Mouse (Mus musculus) CH12.LX (cell line): Measurements from ENCODE around the gene Cdh13. TPM values are rescaled to one million over a fixed set of nuclear protein-coding genes. Genes with fewer than 3 reads are reported as not detected.

Source experiments
- DNase-seq: peaks from one replicate; pipeline ENCODE4 v3.0.0-alpha.2; 2013; ENCODE audit errors: extremely low read depth
- H3K27ac ChIP-seq: 2 replicates; pipeline ENCODE4 v1.5.1; 2012; ENCODE audit warnings: low read depth, mild to moderate bottlenecking, control low read depth, moderate library complexity; ENCODE audit not compliant: insufficient read depth
- H3K27me3 ChIP-seq: replicated peaks from 2 replicates; pipeline ENCODE3; 2012; ENCODE audit warnings: inconsistent platforms
- H3K36me3 ChIP-seq, 2 experiments: replicated peaks in 1 of 2; 2 replicates each; pipeline versions ENCODE3 to v1.6.1; 2012; ENCODE audit warnings: inconsistent platforms in 1 of 2, low read length in 1 of 2, mild to moderate bottlenecking in 1 of 2, mixed read lengths in 1 of 2, moderate library complexity in 1 of 2; ENCODE audit not compliant: control insufficient read depth in 1 of 2, insufficient read depth in 1 of 2
- H3K4me1 ChIP-seq, 2 experiments: 2 replicates each; pipeline ENCODE4 v1.6.1; 2012; ENCODE audit warnings: inconsistent platforms in 1 of 2, moderate library complexity in 1 of 2; ENCODE audit not compliant: insufficient read depth in 2 of 2, control insufficient read depth in 1 of 2
- H3K4me2 ChIP-seq: 2 replicates; pipeline ENCODE4 v1.6.1; 2012; ENCODE audit warnings: low read depth, mild to moderate bottlenecking, control low read depth; ENCODE audit not compliant: poor library complexity, insufficient read depth, severe bottlenecking
- H3K4me3 ChIP-seq, 3 experiments: fragments of 150-350 bp in 1 of 3; sonication (generic) in 1 of 3; replicated peaks in 1 of 3; 2 replicates each; pipeline versions ENCODE3 to v1.5.1; 2011 to 2012; ENCODE audit warnings: low read depth in 2 of 3, low read length in 2 of 3, mild to moderate bottlenecking in 2 of 3, moderate library complexity in 2 of 3, control low read depth in 1 of 3, improper control_type of control experiment in 1 of 3, inconsistent platforms in 1 of 3, mixed read lengths in 1 of 3; ENCODE audit not compliant: poor library complexity in 1 of 3
- H3K79me2 ChIP-seq: replicated peaks from 2 replicates; pipeline ENCODE4 v1.6.1; 2012; ENCODE audit warnings: mild to moderate bottlenecking, moderate library complexity; ENCODE audit not compliant: control insufficient read depth, poor library complexity, insufficient read depth, severe bottlenecking; ENCODE audit errors: extremely low read depth
- H3K9ac ChIP-seq: 2 replicates; pipeline ENCODE4 v1.6.1; 2012; ENCODE audit warnings: low read depth, mild to moderate bottlenecking, control low read depth, moderate library complexity; ENCODE audit not compliant: insufficient read depth
- H3K9me3 ChIP-seq: replicated peaks from 2 replicates; pipeline ENCODE3; 2012; ENCODE audit warnings: low read length, inconsistent platforms, mixed read lengths
- BHLHE40 ChIP-seq: IDR thresholded peaks from 2 replicates; pipeline ENCODE4 v1.6.1; 2011; ENCODE audit warnings: mild to moderate bottlenecking, low read depth, low read length, improper control_type of control experiment
- CHD2 ChIP-seq: IDR thresholded peaks from 2 replicates; pipeline ENCODE4 v1.6.1; 2011; ENCODE audit warnings: low read length, improper control_type of control experiment
- E2F4 ChIP-seq: IDR thresholded peaks from 2 replicates; pipeline ENCODE4 v1.6.1; 2011; ENCODE audit warnings: low read depth, low read length, improper control_type of control experiment; ENCODE audit not compliant: insufficient replicate concordance
- EP300 ChIP-seq: IDR thresholded peaks from 2 replicates; pipeline ENCODE4 v1.6.1; 2011; ENCODE audit warnings: low read length, improper control_type of control experiment
- GABPA ChIP-seq: IDR thresholded peaks from 2 replicates; pipeline ENCODE4 v1.6.1; 2012; ENCODE audit warnings: low read depth, low read length, improper control_type of control experiment, inconsistent platforms; ENCODE audit not compliant: insufficient replicate concordance
- HCFC1 ChIP-seq: IDR thresholded peaks from 2 replicates; pipeline ENCODE4 v1.6.1; 2012; ENCODE audit warnings: low read depth, mild to moderate bottlenecking, inconsistent platforms, low read length, improper control_type of control experiment
- JUN ChIP-seq: IDR thresholded peaks from 2 replicates; pipeline ENCODE4 v1.6.1; 2011; ENCODE audit warnings: low read depth, mild to moderate bottlenecking, low read length, improper control_type of control experiment, moderate library complexity; ENCODE audit not compliant: insufficient read depth
- KAT2A ChIP-seq: IDR thresholded peaks from 2 replicates; pipeline ENCODE4 v1.6.1; 2012; ENCODE audit warnings: low read length, improper control_type of control experiment, inconsistent platforms; ENCODE audit not compliant: insufficient replicate concordance
- MYC ChIP-seq: IDR thresholded peaks from 2 replicates; pipeline ENCODE4 v1.6.1; 2011; ENCODE audit warnings: low read depth, mild to moderate bottlenecking, improper control_type of control experiment, low read length
- NRF1 ChIP-seq: IDR thresholded peaks from 2 replicates; pipeline ENCODE4 v1.6.1; 2014; ENCODE audit warnings: low read depth, mild to moderate bottlenecking, inconsistent platforms, low read length, improper control_type of control experiment, moderate library complexity
- PAX5 ChIP-seq: IDR thresholded peaks from 2 replicates; pipeline ENCODE4 v1.6.1; 2012; ENCODE audit warnings: low read length, inconsistent platforms, mixed read lengths
- RAD21 ChIP-seq: IDR thresholded peaks from 2 replicates; pipeline ENCODE4 v1.6.1; 2011; ENCODE audit warnings: low read depth, mild to moderate bottlenecking, low read length, improper control_type of control experiment, moderate library complexity
- RCOR1 ChIP-seq: conservative IDR thresholded peaks from 2 replicates; pipeline ENCODE4 v1.6.1; 2012; ENCODE audit warnings: low read depth, mild to moderate bottlenecking, inconsistent platforms, low read length, improper control_type of control experiment
- SMC3 ChIP-seq: IDR thresholded peaks from 2 replicates; pipeline ENCODE4 v1.6.1; 2011; ENCODE audit warnings: low read depth, low read length, improper control_type of control experiment
- TCF12 ChIP-seq: IDR thresholded peaks from 2 replicates; pipeline ENCODE4 v1.6.1; 2014; ENCODE audit warnings: low read depth, mild to moderate bottlenecking, inconsistent platforms, low read length, improper control_type of control experiment
- ZMIZ1 ChIP-seq: IDR thresholded peaks from 2 replicates; pipeline ENCODE4 v1.6.1; 2012; ENCODE audit warnings: low read depth, mild to moderate bottlenecking, inconsistent platforms, low read length, improper control_type of control experiment
- dilution Hi-C: fragments of 300-500 bp; cut with MboI; formaldehyde crosslinking; loops from 2 replicates; pipeline ENCODE4 v1.14.3; 2020; ENCODE audit warnings: low sequenced_read_pairs; ENCODE audit not compliant: extremely low pct_unique_long_range_greater_than_20kb, extremely low pct_ligation_motif_present
- in situ Hi-C: fragments of 300-500 bp; cut with MboI; formaldehyde crosslinking; loops from 3 replicates; pipeline ENCODE4 v1.14.3; 2019; ENCODE audit warnings: low sequenced_read_pairs, low pct_ligation_motif_present, low pct_unique_long_range_greater_than_20kb, mixed read lengths
- polyA plus RNA-seq: library from polyadenylated mRNA; unstranded; fragments of >175 nt; gene quantifications from 2 replicates; pipeline ENCODE4 v1.2.1, GENCODE M21; 2012; ENCODE audit warnings: low read depth; ENCODE audit not compliant: insufficient read length
- total RNA-seq, 2 experiments: library from RNA; depleted of rRNA; stranded (reverse); fragments of 300-350 nt in 1 of 2; fragments of >200 nt in 1 of 2; gene quantifications; 2 replicates each; pipeline ENCODE4 v1.2.3; 2012 to 2014

The Cdh13 gene
- total and polyA plus RNA-seq, 3 experiments: not detected

GRCm38 (mm10) chr8:118509426-118509825, 225.9 kb downstream of the Cdh13 start:
- no peaks in the 10 kb centered on the region for H3K4me1 ChIP-seq
- H3K9ac ChIP-seq: no peak overlapping the region
- H3K4me2 ChIP-seq: no peak overlapping the region
- no peaks in the 10 kb centered on the region for H3K79me2 ChIP-seq
- no peak overlapping the region for H3K27ac ChIP-seq
- no peaks in the 10 kb centered on the region for H3K27me3 ChIP-seq
- H3K9me3 ChIP-seq: peaks cover 77% of the 10 kb centered on the region
- no peak overlapping the region for H3K4me3 ChIP-seq
- in situ Hi-C loops: no loop called here
- DNase-seq: no peak
- H3K36me3 ChIP-seq: no peaks in the 10 kb centered on the region
- TF ChIP-seq CHD2 (no peak), PAX5 (no peak), MYC (no peak), BHLHE40 (no peak), EP300 (no peak), RCOR1 (no peak), RAD21 (no peak), NRF1 (no peak), ZMIZ1 (no peak), TCF12 (no peak), JUN (no peak), KAT2A (no peak)
- TF ChIP-seq, all 38 proteins: peak for 0
- dilution Hi-C loops: no loop called here

GRCm38 (mm10) chr8:118513259-118513658, 229.7 kb downstream of the Cdh13 start:
- TF ChIP-seq HCFC1 (no peak), E2F4 (no peak), RCOR1 (no peak), SMC3 (no peak), GABPA (no peak), RAD21 (no peak)
- no peak overlapping the region for H3K27ac ChIP-seq
- H3K9me3 ChIP-seq: peaks cover 81% of the 10 kb centered on the region
- no peak overlapping the region for H3K4me2 ChIP-seq
- dilution Hi-C loops: no loop called here
- no peaks in the 10 kb centered on the region for H3K79me2 ChIP-seq
- DNase-seq: no peak
- no peaks in the 10 kb centered on the region for H3K4me1 ChIP-seq
- in situ Hi-C loops: no loop called here
- no peak overlapping the region for H3K9ac ChIP-seq
- no peak overlapping the region for H3K4me3 ChIP-seq
- no peaks in the 10 kb centered on the region for H3K36me3 ChIP-seq
- H3K27me3 ChIP-seq: no peaks in the 10 kb centered on the region
